Mouse (Mus musculus): Measurements from ENCODE around the gene Slc45a1.
A peak's percentile ranks its signal among the peaks of the same experiment; 100 is the strongest.

The Slc45a1 gene

GRCm38 (mm10) chr4:150659926-150660610 is 8.1 kb upstream of the Slc45a1 start:
- DNase-seq (ENCODE audit: low read depth, low spot score): no peak

GRCm38 (mm10) chr4:150656504-150656903 is 4.5 kb upstream of the Slc45a1 start:
- peak; percentile 54 for DNase-seq (ENCODE audit: low read depth, low spot score)

- DNase-seq (ENCODE audit: low read depth, low spot score): peak; percentile 89
Measured at GRCm38 (mm10) chr4:150655989-150656388, 4.0 kb upstream of the Slc45a1 start.

- DNase-seq (ENCODE audit: low read depth, low spot score): no peak
Measured at GRCm38 (mm10) chr4:150653072-150653599, 1.2 kb upstream of the Slc45a1 start.

GRCm38 (mm10) chr4:150649327-150649726 is 2.6 kb downstream of the Slc45a1 start:
- no peak for DNase-seq (ENCODE audit: low read depth, low spot score)

GRCm38 (mm10) chr4:150644299-150644698 is 7.7 kb downstream of the Slc45a1 start:
- DNase-seq (ENCODE audit: low read depth, low spot score): no peak

- no peak for DNase-seq (ENCODE audit: low read depth, low spot score)
Measured at GRCm38 (mm10) chr4:150636635-150637034, 15.3 kb downstream of the Slc45a1 start.

- DNase-seq (ENCODE audit: low read depth, low spot score): no peak
Measured at GRCm38 (mm10) chr4:150635568-150635967, 16.4 kb downstream of the Slc45a1 start.

- no peak for DNase-seq (ENCODE audit: low read depth, low spot score)
Measured at GRCm38 (mm10) chr4:150629266-150629665, 22.7 kb downstream of the Slc45a1 start.

GRCm38 (mm10) chr4:150625951-150626732 is 25.8 kb downstream of the Slc45a1 start:
- peak; percentile 57 for DNase-seq (ENCODE audit: low read depth, low spot score)

GRCm38 (mm10) chr4:150625425-150625824 is 26.5 kb downstream of the Slc45a1 start:
- DNase-seq (ENCODE audit: low read depth, low spot score): peak; percentile 71

- no peak for DNase-seq (ENCODE audit: low read depth, low spot score)
Measured at GRCm38 (mm10) chr4:150624933-150625332, 27.0 kb downstream of the Slc45a1 start.

GRCm38 (mm10) chr4:150624214-150624823 is 27.7 kb downstream of the Slc45a1 start:
- no peak for DNase-seq (ENCODE audit: low read depth, low spot score)

- DNase-seq (ENCODE audit: low read depth, low spot score): no peak
Measured at GRCm38 (mm10) chr4:150622641-150623040, 29.3 kb downstream of the Slc45a1 start.

GRCm38 (mm10) chr4:150619011-150619410 is 33.0 kb downstream of the Slc45a1 start:
- no peak for DNase-seq (ENCODE audit: low read depth, low spot score)

- DNase-seq (ENCODE audit: low read depth, low spot score): no peak
Measured at GRCm38 (mm10) chr4:150616841-150617240, 35.1 kb downstream of the Slc45a1 start.

GRCm38 (mm10) chr4:150616029-150616420 is 35.9 kb downstream of the Slc45a1 start:
- DNase-seq (ENCODE audit: low read depth, low spot score): no peak

- no peak for DNase-seq (ENCODE audit: low read depth, low spot score)
Measured at GRCm38 (mm10) chr4:150615251-150616028, 36.5 kb downstream of the Slc45a1 start.

GRCm38 (mm10) chr4:150613715-150614114 is 38.3 kb downstream of the Slc45a1 start:
- DNase-seq (ENCODE audit: low read depth, low spot score): no peak

GRCm38 (mm10) chr4:150608670-150609069 is 43.3 kb downstream of the Slc45a1 start:
- DNase-seq (ENCODE audit: low read depth, low spot score): no peak

GRCm38 (mm10) chr4:150606449-150607161 is 45.4 kb downstream of the Slc45a1 start:
- DNase-seq (ENCODE audit: low read depth, low spot score): peak; percentile 39

All from mesoderm, embryonic 11.5 days (tissue).